Mouse (Mus musculus) small intestine, adult 2 months (tissue): ENCODE data around the gene Lnp1.
"Not testable (repeated sequence)": the region's sequence is repeated elsewhere in the genome, so short reads cannot be mapped to it uniquely, and the experiment has no call there.

Experiments
- CTCF ChIP-seq: fragments of 200-500 bp; IDR thresholded peaks from 2 replicates; pipeline ENCODE4 v1.5.1; 2012; ENCODE audit warnings: low read depth, mild to moderate bottlenecking, control low read depth, inconsistent platforms, low read length, moderate library complexity, mixed read lengths; ENCODE audit not compliant: insufficient replicate concordance, insufficient read length; ENCODE audit errors: extremely low read depth
- POLR2A ChIP-seq: fragments of 200-500 bp; IDR thresholded peaks from 2 replicates; pipeline ENCODE4 v1.6.1; 2012; ENCODE audit warnings: low read depth, mild to moderate bottlenecking, control low read depth, inconsistent platforms, low read length, moderate library complexity

- TF ChIP-seq CTCF, POLR2A: not testable (repeated sequence)
These were observed 30.4 kb upstream of the Lnp1 start for GRCm38 (mm10) chr16:56958311-56958710.
